Mouse (Mus musculus): ENCODE data around the gene Pcp4. TPM values are rescaled to one million over a fixed set of nuclear protein-coding genes. Genes with fewer than 3 reads are reported as not detected.

Gene Pcp4
- polyA plus RNA-seq, 1 experiment from 2014 or later: 4.0 TPM

GRCm38 (mm10) chr16:96533710-96534109 is 66.3 kb downstream of the Pcp4 start:
- peak; percentile 59 for ATAC-seq (replicated peaks; ENCODE audit: insufficient number of reproducible peaks, low FRiP score, low TSS enrichment)
- Histone ChIP-seq H3K9me3 (replicated peaks; ENCODE audit: control insufficient read depth, low read length) (no peaks in the 10 kb centered on the region), H3K4me3 (ENCODE audit: low read depth, low read length) (no peak overlapping the region), H3K4me1 (ENCODE audit: control insufficient read depth, insufficient read depth, low read length) (peaks cover 27% of the 10 kb centered on the region), H3K27ac (ENCODE audit: low read depth, low read length) (no peak overlapping the region), H3K36me3 (ENCODE audit: control insufficient read depth, insufficient read depth, low read length) (no peaks in the 10 kb centered on the region), H3K9ac (ENCODE audit: low read depth, low read length) (no peak overlapping the region), H3K4me2 (peak overlapping the region; percentile 23), H3K27me3 (ENCODE audit: control insufficient read depth, insufficient read depth, low read length) (peaks cover 15% of the 10 kb centered on the region)
- WGBS (ENCODE audit: insufficient replicate concordance): 8% methylated on average over 8 of the region's 8 CpGs

DNA sequence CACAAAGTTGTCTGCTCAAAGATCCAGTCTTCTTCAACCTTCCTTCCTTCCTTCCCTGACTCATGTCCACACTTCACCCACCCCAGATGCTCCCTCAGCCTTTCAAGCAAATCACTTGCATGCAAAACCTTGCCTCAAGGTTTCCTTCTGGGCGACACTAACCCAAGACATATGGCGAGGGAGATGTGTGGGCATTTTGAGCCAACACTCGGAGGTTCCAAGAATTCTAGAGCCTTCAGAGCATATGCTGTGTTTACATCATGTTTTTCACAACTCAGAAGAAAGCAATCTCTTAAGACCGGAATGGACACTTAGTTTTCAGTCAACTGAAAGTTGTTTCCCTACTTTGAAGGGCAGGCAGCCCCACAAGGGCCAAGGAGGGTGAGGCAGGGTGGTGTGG is 67.9 kb downstream of the Pcp4 start:
- H3K36me3 ChIP-seq (ENCODE audit: control insufficient read depth, insufficient read depth, low read length): no peaks in the 10 kb centered on the region
- no peak overlapping the region for H3K9ac ChIP-seq (ENCODE audit: low read depth, low read length)
- H3K27ac ChIP-seq (ENCODE audit: low read depth, low read length): no peak overlapping the region
- H3K4me1 ChIP-seq (ENCODE audit: control insufficient read depth, insufficient read depth, low read length): peaks cover 25% of the 10 kb centered on the region
- H3K4me3 ChIP-seq (ENCODE audit: low read depth, low read length): no peak overlapping the region
- peaks cover 11% of the 10 kb centered on the region; the same call in 1 of the 2 replicates for H3K27me3 ChIP-seq (ENCODE audit: control insufficient read depth, insufficient read depth, low read length)
- H3K9me3 ChIP-seq (replicated peaks; ENCODE audit: control insufficient read depth, low read length): no peaks in the 10 kb centered on the region
- no peak overlapping the region for H3K4me2 ChIP-seq
- WGBS (ENCODE audit: insufficient replicate concordance): 89% methylated on average over 4 of the region's 4 CpGs
- no peak for ATAC-seq (replicated peaks; ENCODE audit: insufficient number of reproducible peaks, low FRiP score, low TSS enrichment)

DNA sequence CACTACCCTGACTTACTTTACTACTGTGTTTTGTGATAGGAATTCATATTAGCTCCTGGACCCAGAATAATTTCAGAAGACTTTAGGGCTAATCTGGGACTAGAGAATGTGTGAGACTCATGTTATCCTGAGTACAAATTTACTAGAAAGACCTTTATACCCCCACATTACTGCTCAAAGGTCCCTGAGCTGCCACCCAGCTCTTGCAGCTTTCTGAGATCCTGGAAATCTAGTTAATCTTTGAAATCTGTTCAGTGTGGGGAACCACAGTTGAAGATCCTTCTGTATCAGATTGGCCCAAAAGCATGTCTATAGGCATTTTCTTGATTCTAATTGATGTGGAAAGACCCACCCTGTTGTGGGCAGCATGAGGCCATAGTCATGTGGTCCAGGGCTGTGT is 69.0 kb downstream of the Pcp4 start:
- H3K27me3 ChIP-seq (ENCODE audit: control insufficient read depth, insufficient read depth, low read length): peaks cover 8% of the 10 kb centered on the region; the same call in 1 of the 2 replicates
- no peak overlapping the region for H3K27ac ChIP-seq (ENCODE audit: low read depth, low read length)
- H3K9me3 ChIP-seq (replicated peaks; ENCODE audit: control insufficient read depth, low read length): no peaks in the 10 kb centered on the region
- H3K36me3 ChIP-seq (ENCODE audit: control insufficient read depth, insufficient read depth, low read length): no peaks in the 10 kb centered on the region
- H3K4me3 ChIP-seq (ENCODE audit: low read depth, low read length): no peak overlapping the region
- H3K4me2 ChIP-seq: no peak overlapping the region
- no peak overlapping the region for H3K9ac ChIP-seq (ENCODE audit: low read depth, low read length)
- no peak for ATAC-seq (replicated peaks; ENCODE audit: insufficient number of reproducible peaks, low FRiP score, low TSS enrichment)
- peaks cover 16% of the 10 kb centered on the region for H3K4me1 ChIP-seq (ENCODE audit: control insufficient read depth, insufficient read depth, low read length)

DNA sequence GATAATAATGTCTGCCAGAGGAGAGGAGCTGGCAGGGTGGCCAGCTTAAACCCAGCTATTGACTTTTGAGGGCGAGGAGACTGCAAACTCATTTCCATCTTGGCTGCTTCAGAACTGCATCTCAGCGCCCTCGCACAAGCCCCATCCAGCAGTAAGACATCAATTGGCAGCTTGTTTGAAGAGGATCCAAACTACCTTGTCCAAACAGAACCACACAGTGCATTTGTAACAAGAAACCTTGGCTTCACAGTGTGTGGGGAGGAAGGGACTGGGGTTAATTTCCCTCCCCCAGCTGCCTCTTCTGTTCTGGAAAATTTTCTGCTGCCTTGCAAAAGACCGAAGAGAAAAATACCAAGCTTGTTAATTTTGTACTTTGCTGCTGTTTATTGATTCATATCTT is 71.7 kb downstream of the Pcp4 start:
- WGBS (ENCODE audit: insufficient replicate concordance): 69% methylated on average over 4 of the region's 4 CpGs
- peaks cover 4% of the 10 kb centered on the region for H3K4me1 ChIP-seq (ENCODE audit: control insufficient read depth, insufficient read depth, low read length)
- no peak overlapping the region for H3K4me3 ChIP-seq (ENCODE audit: low read depth, low read length)
- no peak overlapping the region for H3K9ac ChIP-seq (ENCODE audit: low read depth, low read length)
- H3K27ac ChIP-seq (ENCODE audit: low read depth, low read length): no peak overlapping the region
- ATAC-seq (replicated peaks; ENCODE audit: insufficient number of reproducible peaks, low FRiP score, low TSS enrichment): no peak
- no peaks in the 10 kb centered on the region for H3K9me3 ChIP-seq (replicated peaks; ENCODE audit: control insufficient read depth, low read length)
- H3K4me2 ChIP-seq: no peak overlapping the region
- H3K27me3 ChIP-seq (ENCODE audit: control insufficient read depth, insufficient read depth, low read length): peaks cover 8% of the 10 kb centered on the region; the same call in 1 of the 2 replicates
- H3K36me3 ChIP-seq (ENCODE audit: control insufficient read depth, insufficient read depth, low read length): no peaks in the 10 kb centered on the region

DNA sequence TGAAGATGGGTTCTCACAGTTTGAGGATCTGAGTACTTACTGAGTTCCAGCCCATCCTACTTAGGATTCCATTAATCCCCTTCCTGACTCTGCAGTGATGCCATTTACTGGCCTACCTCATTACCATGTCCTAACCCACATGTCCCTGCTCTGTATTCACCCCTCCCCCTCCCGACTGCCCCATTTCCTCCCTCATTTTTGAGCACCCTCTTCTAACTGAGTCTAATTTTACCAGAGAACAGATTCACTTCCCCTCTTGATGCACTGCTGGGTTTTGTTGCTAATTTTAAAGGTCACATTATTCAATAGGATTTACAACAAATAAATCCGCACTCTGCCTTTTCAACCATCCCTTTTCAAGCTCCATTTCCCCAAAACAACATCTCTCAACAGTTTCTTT is 73.7 kb downstream of the Pcp4 start:
- 76% methylated on average over 2 of the region's 2 CpGs for WGBS (ENCODE audit: insufficient replicate concordance)
- no peaks in the 10 kb centered on the region for H3K4me1 ChIP-seq (ENCODE audit: control insufficient read depth, insufficient read depth, low read length)
- no peak for ATAC-seq (replicated peaks; ENCODE audit: insufficient number of reproducible peaks, low FRiP score, low TSS enrichment)

DNA sequence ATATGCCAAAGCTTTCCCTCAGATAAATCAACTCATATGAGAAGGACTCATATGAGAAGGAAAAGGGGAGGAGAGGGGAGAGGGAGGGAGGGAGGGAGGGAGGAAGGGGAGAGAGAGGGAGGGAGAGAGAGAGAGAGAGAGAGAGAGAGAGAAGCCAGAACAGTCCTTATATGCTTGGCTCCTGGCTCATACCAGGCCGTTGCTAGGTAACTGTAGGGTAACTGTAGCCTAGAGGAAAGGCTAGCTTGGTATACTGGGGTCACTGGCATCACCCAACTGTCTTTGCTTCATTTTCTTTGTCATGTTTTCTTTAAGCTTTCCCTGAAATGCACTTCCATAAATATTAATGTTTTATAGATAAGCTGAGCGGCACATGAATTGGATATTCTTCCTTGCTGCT is 85.3 kb downstream of the Pcp4 start:
- Histone ChIP-seq H3K9ac (ENCODE audit: low read depth, low read length) (no peak overlapping the region), H3K9me3 (replicated peaks; ENCODE audit: control insufficient read depth, low read length) (no peaks in the 10 kb centered on the region), H3K36me3 (ENCODE audit: control insufficient read depth, insufficient read depth, low read length) (no peaks in the 10 kb centered on the region), H3K4me1 (ENCODE audit: control insufficient read depth, insufficient read depth, low read length) (no peaks in the 10 kb centered on the region), H3K27me3 (ENCODE audit: control insufficient read depth, insufficient read depth, low read length) (no peaks in the 10 kb centered on the region), H3K4me2 (no peak overlapping the region), H3K4me3 (ENCODE audit: low read depth, low read length) (no peak overlapping the region), H3K27ac (ENCODE audit: low read depth, low read length) (no peak overlapping the region)
- 86% methylated on average over 2 of the region's 2 CpGs for WGBS (ENCODE audit: insufficient replicate concordance)
- no peak for ATAC-seq (replicated peaks; ENCODE audit: insufficient number of reproducible peaks, low FRiP score, low TSS enrichment)

More for the DNA sequence above, 73.7 kb downstream of the Pcp4 start:
- no peak overlapping the region for H3K4me3 ChIP-seq (ENCODE audit: low read depth, low read length)
- H3K4me2 ChIP-seq: no peak overlapping the region
- H3K9me3 ChIP-seq (replicated peaks; ENCODE audit: control insufficient read depth, low read length): no peaks in the 10 kb centered on the region
- no peak overlapping the region for H3K9ac ChIP-seq (ENCODE audit: low read depth, low read length)
- peaks cover 8% of the 10 kb centered on the region; the same call in 1 of the 2 replicates for H3K27me3 ChIP-seq (ENCODE audit: control insufficient read depth, insufficient read depth, low read length)
- H3K36me3 ChIP-seq (ENCODE audit: control insufficient read depth, insufficient read depth, low read length): no peaks in the 10 kb centered on the region
- H3K27ac ChIP-seq (ENCODE audit: low read depth, low read length): no peak overlapping the region

- H3K9me3 ChIP-seq (replicated peaks; ENCODE audit: control insufficient read depth, low read length): no peaks in the 10 kb centered on the region
These were observed 88.0 kb downstream of the Pcp4 start for GRCm38 (mm10) chr16:96555412-96555811.

GRCm38 (mm10) chr16:96556621-96557020 is 89.2 kb downstream of the Pcp4 start:
- no peaks in the 10 kb centered on the region for H3K36me3 ChIP-seq (ENCODE audit: control insufficient read depth, insufficient read depth, low read length)
- H3K4me1 ChIP-seq (ENCODE audit: control insufficient read depth, insufficient read depth, low read length): no peaks in the 10 kb centered on the region
- H3K4me3 ChIP-seq (ENCODE audit: low read depth, low read length): no peak overlapping the region
- H3K27me3 ChIP-seq (ENCODE audit: control insufficient read depth, insufficient read depth, low read length): no peaks in the 10 kb centered on the region
- H3K9me3 ChIP-seq (replicated peaks; ENCODE audit: control insufficient read depth, low read length): no peaks in the 10 kb centered on the region
- no peak; the same call in 1 of the 2 replicates for ATAC-seq (replicated peaks; ENCODE audit: insufficient number of reproducible peaks, low FRiP score, low TSS enrichment)
- H3K27ac ChIP-seq (ENCODE audit: low read depth, low read length): no peak overlapping the region
- no peak overlapping the region for H3K4me2 ChIP-seq
- no peak overlapping the region for H3K9ac ChIP-seq (ENCODE audit: low read depth, low read length)
- 48% methylated on average over 3 of the region's 3 CpGs for WGBS (ENCODE audit: insufficient replicate concordance)

More at GRCm38 (mm10) chr16:96555412-96555811, 88.0 kb downstream of the Pcp4 start:
- no peaks in the 10 kb centered on the region for H3K27me3 ChIP-seq (ENCODE audit: control insufficient read depth, insufficient read depth, low read length)
- 69% methylated on average over 4 of the region's 4 CpGs for WGBS (ENCODE audit: insufficient replicate concordance)
- no peak for ATAC-seq (replicated peaks; ENCODE audit: insufficient number of reproducible peaks, low FRiP score, low TSS enrichment)
- H3K4me3 ChIP-seq (ENCODE audit: low read depth, low read length): no peak overlapping the region
- H3K9ac ChIP-seq (ENCODE audit: low read depth, low read length): no peak overlapping the region
- H3K4me2 ChIP-seq: no peak overlapping the region
- no peaks in the 10 kb centered on the region for H3K36me3 ChIP-seq (ENCODE audit: control insufficient read depth, insufficient read depth, low read length)
- H3K27ac ChIP-seq (ENCODE audit: low read depth, low read length): no peak overlapping the region
- no peaks in the 10 kb centered on the region for H3K4me1 ChIP-seq (ENCODE audit: control insufficient read depth, insufficient read depth, low read length)

DNA sequence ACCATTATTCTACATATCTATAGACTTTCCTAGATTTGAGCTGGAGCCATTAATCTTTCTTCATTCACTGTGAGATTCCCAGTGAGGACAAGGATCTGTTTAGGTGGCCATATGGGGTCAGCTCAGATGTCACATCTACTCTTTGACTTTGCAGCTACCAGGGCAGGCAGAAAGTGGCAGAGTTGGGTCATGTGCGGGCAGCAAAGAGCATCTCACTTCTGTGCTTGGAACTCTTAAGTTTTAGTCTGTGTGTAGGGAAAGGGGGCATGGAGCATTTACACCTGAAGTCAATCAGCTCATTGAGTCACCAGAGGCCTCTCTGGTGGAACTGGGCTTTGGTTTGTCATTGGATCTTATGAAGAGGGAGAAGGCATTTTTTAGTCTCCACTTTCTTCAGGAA is 90.9 kb downstream of the Pcp4 start:
- ATAC-seq (replicated peaks; ENCODE audit: insufficient number of reproducible peaks, low FRiP score, low TSS enrichment): no peak
- no peaks in the 10 kb centered on the region for H3K27me3 ChIP-seq (ENCODE audit: control insufficient read depth, insufficient read depth, low read length)
- no peak overlapping the region for H3K4me3 ChIP-seq (ENCODE audit: low read depth, low read length)
- H3K27ac ChIP-seq (ENCODE audit: low read depth, low read length): no peak overlapping the region
- H3K4me2 ChIP-seq: no peak overlapping the region
- WGBS (ENCODE audit: insufficient replicate concordance): 75% methylated on average over 1 of the region's 1 CpGs
- no peaks in the 10 kb centered on the region for H3K36me3 ChIP-seq (ENCODE audit: control insufficient read depth, insufficient read depth, low read length)
- H3K9me3 ChIP-seq (replicated peaks; ENCODE audit: control insufficient read depth, low read length): no peaks in the 10 kb centered on the region
- no peaks in the 10 kb centered on the region for H3K4me1 ChIP-seq (ENCODE audit: control insufficient read depth, insufficient read depth, low read length)
- no peak overlapping the region for H3K9ac ChIP-seq (ENCODE audit: low read depth, low read length)

Measured in heart, embryonic 11.5 days (tissue).